Mouse (Mus musculus) limb, embryonic 12.5 days (tissue): ENCODE measurements around the gene Tbc1d22a. TPM values are rescaled to one million over a fixed set of nuclear protein-coding genes. Genes with fewer than 3 reads are reported as not detected.

Source experiments
- ATAC-seq: fragments of 200-750 bp; cut with Nextera tagmentation; 2 replicates; pipeline ENCODE4 v1.8.0; 2017; ENCODE audit warnings: low read depth, moderate TSS enrichment; ENCODE audit not compliant: insufficient number of reproducible peaks, insufficient read depth, low FRiP score, low TSS enrichment
- H3K27ac ChIP-seq: fragments of 300-500 bp; sonication (generic); 2 replicates; pipeline ENCODE4 v1.5.1; 2016; ENCODE audit warnings: mild to moderate bottlenecking, moderate library complexity
- H3K27me3 ChIP-seq: fragments of 300-500 bp; sonication (generic); 2 replicates; pipeline ENCODE4 v1.6.1; 2016; ENCODE audit warnings: mild to moderate bottlenecking, moderate library complexity
- H3K36me3 ChIP-seq: fragments of 300-500 bp; sonication (generic); 2 replicates; pipeline ENCODE4 v1.6.1; 2016; ENCODE audit warnings: mild to moderate bottlenecking, moderate library complexity
- H3K4me1 ChIP-seq: fragments of 300-500 bp; sonication (generic); replicated peaks from 2 replicates; pipeline ENCODE4 v1.6.1; 2016
- H3K4me2 ChIP-seq: fragments of 300-500 bp; sonication (generic); 2 replicates; pipeline ENCODE4 v1.6.1; 2016; ENCODE audit warnings: mild to moderate bottlenecking, moderate library complexity
- H3K4me3 ChIP-seq: fragments of 300-500 bp; sonication (generic); replicated peaks from 2 replicates; pipeline ENCODE4 v1.5.1; 2016; ENCODE audit warnings: mild to moderate bottlenecking
- H3K9ac ChIP-seq: fragments of 300-500 bp; sonication (generic); replicated peaks from 2 replicates; pipeline ENCODE4 v1.6.1; 2016; ENCODE audit warnings: mild to moderate bottlenecking, moderate library complexity
- H3K9me3 ChIP-seq: fragments of 300-500 bp; sonication (generic); 2 replicates; pipeline ENCODE4 v1.6.1; 2016; ENCODE audit warnings: mild to moderate bottlenecking, moderate library complexity
- WGBS: fragments of 180-500 bp; shearing (Covaris S2); methylation state at CpG from one replicate; pipeline ENCODE4 v1.1.7; 2016; 5-methylcytosine and 5-hydroxymethylcytosine counted together
- polyA plus RNA-seq: library from polyadenylated mRNA; unstranded; fragments of >200 nt; fragmentation: Nextera tagmentation; extraction: Ambion mirVana; gene quantifications from 2 replicates; pipeline ENCODE4 v1.2.1, GENCODE M21; 2016

Gene Tbc1d22a
- polyA plus RNA-seq, 1 experiment from 2014 or later: 12.1 TPM

DNA sequence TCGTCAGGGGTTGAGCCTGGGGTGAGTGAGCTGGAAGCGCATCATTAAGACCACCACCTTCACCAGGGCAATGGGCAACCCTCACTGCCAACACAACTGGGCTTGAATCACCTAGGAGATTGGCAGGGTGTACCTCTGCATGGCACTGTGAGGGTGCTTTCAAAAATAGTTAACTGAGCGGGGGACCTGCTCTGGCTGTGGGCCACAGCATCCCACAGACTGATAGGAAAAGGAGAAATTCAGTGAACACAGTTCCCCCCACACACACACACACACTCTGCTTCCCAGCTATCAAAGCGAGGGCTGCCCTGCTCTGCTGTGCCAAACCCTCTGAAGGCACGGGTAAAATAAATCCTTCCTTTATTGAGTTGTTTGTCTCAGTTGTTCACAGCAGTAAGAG, 273.1 kb downstream of the Tbc1d22a start:
- no peaks in the 10 kb centered on the region for H3K36me3 ChIP-seq
- 66% methylated on average over 5 of the region's 5 CpGs for WGBS
- H3K27ac ChIP-seq: no peak overlapping the region
- H3K27me3 ChIP-seq: no peaks in the 10 kb centered on the region
- H3K9ac ChIP-seq: no peak overlapping the region
- H3K9me3 ChIP-seq: no peaks in the 10 kb centered on the region
- ATAC-seq: no peak
- no peak overlapping the region for H3K4me2 ChIP-seq
- H3K4me3 ChIP-seq: no peak overlapping the region
- peaks cover 18% of the 10 kb centered on the region; the same call in 1 of the 2 replicates for H3K4me1 ChIP-seq

DNA sequence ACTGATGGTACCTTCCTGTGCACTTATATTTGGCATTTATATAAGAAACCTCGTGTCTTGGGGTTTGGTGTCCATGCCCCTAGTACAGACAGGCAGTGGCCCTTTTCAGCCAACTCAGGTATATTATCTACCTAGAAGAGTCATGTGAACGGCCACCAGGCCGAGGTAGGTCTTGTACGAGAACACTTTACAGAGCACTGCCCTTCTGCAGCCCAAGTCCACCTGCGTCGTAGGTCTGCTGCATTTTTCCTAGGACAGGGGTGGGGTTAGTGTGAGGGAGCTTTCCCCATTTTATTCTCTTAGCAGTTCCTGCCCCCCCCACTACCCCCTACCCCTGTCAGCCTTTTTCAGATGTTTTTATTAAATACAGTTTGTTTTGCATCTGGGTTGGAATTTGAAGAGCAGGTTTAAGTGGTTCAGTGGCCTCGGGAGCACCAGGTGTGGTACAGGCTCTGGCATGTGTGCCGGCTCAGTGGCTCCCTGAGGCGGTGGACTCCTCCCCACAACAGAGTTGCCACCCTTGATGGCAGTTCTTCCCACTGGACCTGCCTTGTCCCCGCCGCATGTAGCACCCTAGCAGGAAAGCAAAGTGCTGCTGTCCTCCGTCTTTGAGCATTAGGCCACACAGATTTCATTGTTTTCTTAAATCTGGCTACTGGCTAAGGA, 277.3 kb downstream of the Tbc1d22a start:
- Histone ChIP-seq H3K36me3 (no peaks in the 10 kb centered on the region), H3K9ac (no peak overlapping the region), H3K4me1 (peaks cover 9% of the 10 kb centered on the region; the same call in 1 of the 2 replicates), H3K9me3 (no peaks in the 10 kb centered on the region), H3K4me2 (no peak overlapping the region), H3K27ac (no peak overlapping the region), H3K27me3 (no peaks in the 10 kb centered on the region), H3K4me3 (no peak overlapping the region)
- no peak for ATAC-seq
- 74% methylated on average over 12 of the region's 12 CpGs for WGBS

DNA sequence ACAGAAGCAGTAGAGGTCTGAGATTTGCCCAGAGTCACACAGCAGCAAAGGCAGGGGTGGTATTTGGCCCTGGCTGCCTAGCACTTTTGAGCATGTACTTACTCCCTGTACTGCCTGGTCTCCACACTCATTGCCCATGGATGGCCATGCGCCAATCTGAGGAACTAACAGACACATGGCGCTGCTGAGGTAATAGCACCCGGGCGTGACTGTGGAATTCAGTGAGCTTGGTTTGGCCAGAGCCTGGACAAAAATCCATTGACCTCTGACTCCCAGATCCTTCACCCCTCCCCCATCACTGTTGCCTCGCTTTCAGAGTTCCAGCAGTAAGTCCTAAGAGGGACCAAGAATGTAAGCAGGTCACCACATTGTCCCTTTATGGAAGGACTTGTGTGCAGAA, 278.4 kb downstream of the Tbc1d22a start:
- WGBS: 73% methylated on average over 5 of the region's 5 CpGs
- peaks cover 13% of the 10 kb centered on the region for H3K4me1 ChIP-seq
- H3K36me3 ChIP-seq: no peaks in the 10 kb centered on the region
- H3K4me2 ChIP-seq: no peak overlapping the region
- H3K27me3 ChIP-seq: no peaks in the 10 kb centered on the region
- H3K9ac ChIP-seq: no peak overlapping the region
- H3K27ac ChIP-seq: no peak overlapping the region
- H3K9me3 ChIP-seq: no peaks in the 10 kb centered on the region
- no peak for ATAC-seq
- no peak overlapping the region for H3K4me3 ChIP-seq

DNA sequence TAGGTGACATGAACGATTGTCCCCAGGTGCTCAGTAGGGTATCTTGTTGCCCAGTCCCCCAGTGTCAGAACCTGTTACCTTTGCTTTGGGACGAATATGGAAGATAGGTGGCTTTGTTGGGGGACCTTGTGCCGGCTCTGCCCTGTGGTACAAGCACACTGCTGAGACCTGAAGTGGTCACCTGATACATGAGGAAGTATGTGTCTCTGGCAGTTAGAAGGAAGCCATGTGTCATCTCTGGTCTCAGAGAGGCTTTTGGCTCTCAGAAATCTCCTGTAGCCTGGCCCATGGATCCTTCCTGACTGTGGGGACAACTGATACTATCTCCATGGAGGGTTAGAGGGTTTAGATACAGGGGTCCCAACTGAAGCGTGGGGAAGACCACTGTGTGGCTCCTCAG, 281.9 kb downstream of the Tbc1d22a start:
- Histone ChIP-seq H3K4me3 (no peak overlapping the region), H3K9ac (no peak overlapping the region), H3K27me3 (no peaks in the 10 kb centered on the region), H3K36me3 (no peaks in the 10 kb centered on the region), H3K4me1 (peaks cover 13% of the 10 kb centered on the region), H3K4me2 (no peak overlapping the region), H3K27ac (no peak overlapping the region), H3K9me3 (no peaks in the 10 kb centered on the region)
- ATAC-seq: no peak
- 84% methylated on average over 4 of the region's 4 CpGs for WGBS

DNA sequence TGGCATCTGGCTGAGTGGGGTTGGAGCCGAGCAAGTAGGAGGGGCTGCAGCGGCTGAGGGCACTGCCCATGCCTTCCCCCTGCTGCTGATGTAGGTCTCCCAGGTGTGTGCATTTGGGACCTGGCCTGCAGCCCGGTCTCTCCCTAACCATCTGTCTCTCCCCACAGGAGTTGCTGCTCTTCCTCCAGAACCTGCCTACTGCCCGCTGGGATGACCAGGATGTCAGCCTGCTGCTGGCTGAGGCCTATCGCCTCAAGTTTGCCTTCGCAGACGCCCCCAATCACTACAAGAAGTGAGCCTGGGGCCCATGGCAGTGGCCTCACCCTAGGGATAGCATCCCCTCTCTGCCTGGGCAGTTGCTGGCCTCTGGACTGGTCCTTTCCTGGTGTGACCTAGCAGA, 282.4 kb downstream of the Tbc1d22a start:
- no peak overlapping the region for H3K4me3 ChIP-seq
- peaks cover 9% of the 10 kb centered on the region for H3K4me1 ChIP-seq
- H3K9me3 ChIP-seq: no peaks in the 10 kb centered on the region
- 87% methylated on average over 7 of the region's 7 CpGs for WGBS
- H3K27me3 ChIP-seq: no peaks in the 10 kb centered on the region
- no peak for ATAC-seq
- no peaks in the 10 kb centered on the region for H3K36me3 ChIP-seq
- no peak overlapping the region for H3K4me2 ChIP-seq
- H3K9ac ChIP-seq: no peak overlapping the region
- no peak overlapping the region for H3K27ac ChIP-seq

DNA sequence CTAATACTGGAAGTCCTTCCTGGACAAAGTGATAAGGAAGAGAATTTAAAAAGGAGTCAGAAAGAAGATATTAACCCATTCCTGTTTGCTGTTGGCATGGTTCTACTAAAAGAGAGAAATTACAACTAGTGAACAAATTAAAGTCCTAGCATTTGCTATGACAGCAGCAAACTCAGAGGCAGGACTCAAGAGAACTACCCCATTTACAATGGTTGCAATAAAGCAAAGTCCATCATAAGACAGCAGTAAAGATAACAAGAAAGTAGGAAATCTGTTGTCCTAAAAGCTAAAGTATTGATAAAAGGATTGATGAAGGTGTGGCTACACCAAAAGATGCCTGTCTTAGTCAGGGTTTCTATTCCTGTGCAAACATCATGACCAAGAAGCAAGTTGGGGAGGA, 286.3 kb downstream of the Tbc1d22a start:
- no peak for ATAC-seq
- Histone ChIP-seq H3K27ac (no peak overlapping the region), H3K36me3 (no peaks in the 10 kb centered on the region), H3K4me3 (no peak overlapping the region), H3K4me2 (no peak overlapping the region), H3K9ac (no peak overlapping the region), H3K9me3 (no peaks in the 10 kb centered on the region), H3K27me3 (no peaks in the 10 kb centered on the region), H3K4me1 (peaks cover 8% of the 10 kb centered on the region)

DNA sequence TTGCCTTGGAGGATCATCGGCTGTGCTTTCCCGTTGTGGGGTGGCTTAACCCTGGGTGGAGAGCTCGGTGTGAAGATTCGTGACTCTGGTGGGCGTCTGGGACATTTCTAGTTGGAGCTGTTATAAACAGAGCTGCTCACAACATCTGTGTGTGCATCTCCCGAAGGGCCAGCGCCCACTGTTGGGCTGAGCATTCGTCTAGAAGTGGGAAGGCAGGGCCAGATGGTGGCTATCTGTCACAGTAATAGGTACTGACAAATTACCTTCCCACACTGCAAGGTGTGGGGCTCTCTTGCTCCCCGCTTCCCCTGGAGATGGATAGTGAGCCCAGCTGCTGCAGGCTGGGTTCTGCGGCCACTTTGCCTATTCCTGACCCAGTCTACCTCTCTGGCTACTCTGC, 289.2 kb downstream of the Tbc1d22a start:
- Histone ChIP-seq H3K4me2 (no peak overlapping the region), H3K4me1 (no peaks in the 10 kb centered on the region), H3K27ac (no peak overlapping the region), H3K4me3 (no peak overlapping the region), H3K9ac (no peak overlapping the region), H3K9me3 (no peaks in the 10 kb centered on the region), H3K27me3 (no peaks in the 10 kb centered on the region), H3K36me3 (no peaks in the 10 kb centered on the region)
- 58% methylated on average over 10 of the region's 10 CpGs for WGBS
- no peak for ATAC-seq

DNA sequence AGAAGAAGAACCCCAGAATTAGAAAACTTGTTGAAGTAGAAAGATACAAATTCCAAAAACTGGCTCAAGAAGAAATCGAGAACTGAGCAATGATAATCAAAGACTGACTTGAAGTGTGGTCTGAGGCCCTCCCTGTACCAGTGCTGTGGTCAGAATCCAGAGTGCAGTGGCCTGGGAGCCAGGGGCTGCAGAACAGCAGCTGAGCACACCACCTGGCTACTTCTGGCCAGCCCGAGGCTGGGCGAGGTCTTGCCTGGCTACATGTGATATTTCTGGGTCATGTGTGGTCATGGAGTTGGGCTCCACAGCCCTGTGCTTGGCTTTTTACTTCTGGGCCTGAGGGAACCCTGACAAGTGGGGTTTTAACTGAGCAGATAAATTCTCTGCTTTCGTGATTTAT, 292.4 kb downstream of the Tbc1d22a start:
- H3K9ac ChIP-seq: no peak overlapping the region
- H3K4me1 ChIP-seq: no peaks in the 10 kb centered on the region
- WGBS: 74% methylated on average over 4 of the region's 4 CpGs
- no peak for ATAC-seq
- no peaks in the 10 kb centered on the region for H3K36me3 ChIP-seq
- no peaks in the 10 kb centered on the region for H3K27me3 ChIP-seq
- no peaks in the 10 kb centered on the region for H3K9me3 ChIP-seq
- no peak overlapping the region for H3K27ac ChIP-seq
- H3K4me3 ChIP-seq: no peak overlapping the region
- no peak overlapping the region for H3K4me2 ChIP-seq

DNA sequence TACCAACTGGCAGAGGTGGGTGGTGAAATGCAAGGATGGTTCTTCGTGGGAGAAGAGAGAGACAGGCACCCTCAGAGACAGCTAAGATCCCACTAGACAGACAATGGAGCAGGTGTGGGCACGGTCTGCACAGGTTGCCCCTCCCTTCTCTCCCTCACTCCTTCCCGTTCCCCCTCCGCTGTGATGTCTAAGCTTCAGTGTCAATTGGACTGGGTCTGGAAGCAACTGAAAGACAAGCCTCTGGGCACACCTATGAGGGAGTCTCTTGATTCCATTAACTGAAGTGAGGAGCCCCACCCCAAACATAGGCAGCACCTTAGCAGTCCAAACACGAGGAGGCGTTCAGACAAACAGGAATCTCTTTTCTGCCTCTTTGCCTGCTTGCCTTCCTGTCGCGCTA, 293.3 kb downstream of the Tbc1d22a start:
- 82% methylated on average over 8 of the region's 8 CpGs for WGBS
- Histone ChIP-seq H3K9me3 (no peaks in the 10 kb centered on the region), H3K27ac (no peak overlapping the region), H3K4me3 (no peak overlapping the region), H3K4me2 (no peak overlapping the region), H3K36me3 (no peaks in the 10 kb centered on the region), H3K4me1 (no peaks in the 10 kb centered on the region), H3K27me3 (no peaks in the 10 kb centered on the region), H3K9ac (no peak overlapping the region)
- no peak for ATAC-seq

DNA sequence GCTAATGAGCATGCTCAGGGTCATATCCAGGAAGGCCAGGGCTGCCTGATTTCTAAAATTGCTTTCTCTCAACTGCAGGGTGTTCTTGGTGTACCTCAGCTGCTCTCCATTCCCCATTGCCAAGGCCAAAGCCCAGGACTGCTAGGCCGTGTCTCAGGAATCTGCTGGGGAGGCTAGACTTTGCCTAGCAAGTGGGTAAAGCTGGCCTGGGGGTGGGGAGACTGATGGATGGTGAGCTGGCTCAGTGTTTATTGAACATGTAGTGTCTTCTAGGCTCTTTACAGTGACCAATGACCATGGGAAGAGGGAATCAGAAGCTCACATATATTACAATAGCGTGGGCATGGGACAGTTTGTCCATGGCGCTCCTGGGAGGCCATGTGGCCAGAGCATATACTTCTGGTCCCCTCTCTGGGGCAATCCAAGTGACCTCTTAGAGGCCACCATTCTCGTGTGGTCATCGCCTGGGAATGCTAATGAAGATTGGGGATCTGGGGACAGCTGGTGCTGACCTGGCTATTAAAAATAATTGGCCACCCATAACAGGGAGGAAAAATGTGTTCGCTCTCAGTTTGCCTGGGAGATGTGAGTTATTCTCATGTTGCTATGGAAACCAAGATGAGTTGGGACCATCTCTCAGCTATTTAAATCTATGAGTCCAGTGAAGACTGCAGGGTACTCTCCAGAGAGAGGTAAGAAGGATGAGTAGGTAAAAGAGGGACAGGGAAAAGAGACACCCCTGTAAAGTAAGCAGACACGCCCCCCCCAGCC, 294.3 kb downstream of the Tbc1d22a start:
- H3K9ac ChIP-seq: no peak overlapping the region
- WGBS: 60% methylated on average over 7 of the region's 7 CpGs
- H3K27ac ChIP-seq: no peak overlapping the region
- no peak overlapping the region for H3K4me2 ChIP-seq
- H3K36me3 ChIP-seq: no peaks in the 10 kb centered on the region
- no peak for ATAC-seq
- H3K4me3 ChIP-seq: no peak overlapping the region
- no peaks in the 10 kb centered on the region for H3K4me1 ChIP-seq
- H3K9me3 ChIP-seq: no peaks in the 10 kb centered on the region
- H3K27me3 ChIP-seq: no peaks in the 10 kb centered on the region

DNA sequence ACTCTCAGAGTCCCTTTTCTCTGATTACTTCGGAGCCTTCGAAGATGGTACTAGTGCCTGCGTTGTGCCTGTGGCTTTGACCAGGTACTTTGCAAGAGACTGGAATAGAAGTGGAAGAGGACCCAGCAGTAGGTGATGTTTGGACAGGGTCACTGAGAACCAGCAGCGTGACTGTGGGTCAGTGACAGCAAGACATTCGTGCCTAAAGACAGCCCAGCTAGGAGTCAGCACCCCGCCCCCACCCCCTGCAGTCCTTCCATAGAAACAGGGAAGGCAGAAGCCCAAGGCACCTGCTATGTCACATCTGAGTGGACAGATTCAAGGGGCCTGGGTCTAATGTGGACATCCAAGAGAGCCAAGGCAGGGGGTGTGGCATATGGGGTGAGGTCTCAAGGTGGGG, 295.3 kb downstream of the Tbc1d22a start:
- no peaks in the 10 kb centered on the region for H3K27me3 ChIP-seq
- 83% methylated on average over 6 of the region's 6 CpGs for WGBS
- H3K27ac ChIP-seq: no peak overlapping the region
- no peak overlapping the region for H3K4me3 ChIP-seq
- H3K9ac ChIP-seq: no peak overlapping the region
- ATAC-seq: no peak
- no peak overlapping the region for H3K4me2 ChIP-seq
- H3K9me3 ChIP-seq: no peaks in the 10 kb centered on the region
- no peaks in the 10 kb centered on the region for H3K36me3 ChIP-seq
- no peaks in the 10 kb centered on the region for H3K4me1 ChIP-seq

DNA sequence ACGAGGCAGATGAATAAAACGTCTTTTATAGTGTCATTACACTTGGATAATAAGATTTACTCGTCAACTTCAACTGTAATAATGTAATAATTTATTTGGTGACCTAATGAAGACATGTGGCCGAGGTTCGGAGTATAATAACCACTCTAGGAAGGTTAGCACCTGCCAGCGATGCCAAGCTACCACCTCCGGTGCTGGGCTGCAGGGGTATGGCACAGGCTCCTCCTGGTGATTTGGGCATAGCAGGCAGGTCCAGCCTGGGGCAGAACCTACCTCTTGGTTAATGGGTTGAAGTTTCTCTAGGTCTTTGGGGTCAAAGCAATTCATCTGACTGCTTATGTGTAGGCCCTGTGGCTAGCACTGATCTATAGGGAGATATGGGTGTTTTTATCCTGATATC, 296.9 kb downstream of the Tbc1d22a start:
- no peak overlapping the region for H3K4me3 ChIP-seq
- WGBS: 80% methylated on average over 7 of the region's 7 CpGs
- H3K9me3 ChIP-seq: no peaks in the 10 kb centered on the region
- H3K27me3 ChIP-seq: no peaks in the 10 kb centered on the region
- no peaks in the 10 kb centered on the region for H3K4me1 ChIP-seq
- no peak overlapping the region for H3K27ac ChIP-seq
- H3K4me2 ChIP-seq: no peak overlapping the region
- no peaks in the 10 kb centered on the region for H3K36me3 ChIP-seq
- no peak for ATAC-seq
- H3K9ac ChIP-seq: no peak overlapping the region
